Mouse (Mus musculus) G1E (cell line): Measurements from ENCODE around the gene Ssu72.

Experiments
- CTCF ChIP-seq: IDR thresholded peaks from 2 replicates; pipeline ENCODE4 v1.5.1; 2012; ENCODE audit warnings: low read depth, low read length, inconsistent platforms, mixed read lengths
- GATA1 ChIP-seq: IDR thresholded peaks from 2 replicates; pipeline ENCODE4 v1.6.1; 2012; ENCODE audit warnings: borderline replicate concordance, low read length, inconsistent platforms, mixed read lengths
- GATA2 ChIP-seq: IDR thresholded peaks from 2 replicates; pipeline ENCODE4 v1.6.1; 2012; ENCODE audit warnings: low read depth, low read length, inconsistent platforms, borderline replicate concordance
- POLR2AphosphoS5 ChIP-seq: IDR thresholded peaks from 2 replicates; pipeline ENCODE4 v1.6.1; 2012; ENCODE audit warnings: low read depth, low read length, inconsistent platforms; ENCODE audit not compliant: insufficient replicate concordance
- TAL1 ChIP-seq: conservative IDR thresholded peaks from 2 replicates; pipeline ENCODE4 v1.6.1; 2012; ENCODE audit warnings: low read depth, low read length, inconsistent platforms, mixed read lengths

- no peak for TF ChIP-seq CTCF
- no peak for TF ChIP-seq TAL1
- TF ChIP-seq GATA1, result no peak
- no peak for TF ChIP-seq POLR2AphosphoS5
- no peak for TF ChIP-seq GATA2
These were observed 6.1 kb downstream of the Ssu72 start for GRCm38 (mm10) chr4:155710521-155711252.
